Mouse (Mus musculus) layer of hippocampus, adult 6 months (tissue): ENCODE measurements around the gene Ric8a. TPM values are rescaled to one million over a fixed set of nuclear protein-coding genes. Genes with fewer than 3 reads are reported as not detected.

Source experiments
- long read RNA-seq, 2 experiments: library from polyadenylated mRNA; unstranded; transcript quantifications; one replicate each; pipeline ENCODE4 v2.0.0; 2019 to 2020
- polyA plus RNA-seq: library from polyadenylated mRNA; unstranded; fragments of <200 nt; fragmentation: Nextera tagmentation; gene quantifications from 2 replicates; pipeline ENCODE4 v1.2.3, GENCODE M21; 2021

The Ric8a gene
- 52.9 and 59.6 TPM in 2 replicates for polyA plus RNA-seq
- long read RNA-seq, experiment 1, transcript Ric8a-202 (8 exons, 2,272 nt), result minor isoform, 5 of 148 reads
- long read RNA-seq, experiment 1, transcript Ric8a-201 (10 exons, 3,406 nt), result major isoform, 118 of 148 reads
- long read RNA-seq, experiment 1, partial matches to known transcripts, result 11 of 148 reads
- long read RNA-seq, experiment 1, other reads (novel, unspliced or antisense), result 9 of 148 reads
- long read RNA-seq, experiment 2, transcript Ric8a-201 (10 exons, 3,406 nt), result major isoform, 413 of 506 reads
- long read RNA-seq, experiment 2, transcript Ric8a-202 (8 exons, 2,272 nt), result minor isoform, 15 of 506 reads
- long read RNA-seq, experiment 2, partial matches to known transcripts, result 22 of 506 reads
- long read RNA-seq, experiment 2, other reads (novel, unspliced or antisense), result 51 of 506 reads

DNA sequence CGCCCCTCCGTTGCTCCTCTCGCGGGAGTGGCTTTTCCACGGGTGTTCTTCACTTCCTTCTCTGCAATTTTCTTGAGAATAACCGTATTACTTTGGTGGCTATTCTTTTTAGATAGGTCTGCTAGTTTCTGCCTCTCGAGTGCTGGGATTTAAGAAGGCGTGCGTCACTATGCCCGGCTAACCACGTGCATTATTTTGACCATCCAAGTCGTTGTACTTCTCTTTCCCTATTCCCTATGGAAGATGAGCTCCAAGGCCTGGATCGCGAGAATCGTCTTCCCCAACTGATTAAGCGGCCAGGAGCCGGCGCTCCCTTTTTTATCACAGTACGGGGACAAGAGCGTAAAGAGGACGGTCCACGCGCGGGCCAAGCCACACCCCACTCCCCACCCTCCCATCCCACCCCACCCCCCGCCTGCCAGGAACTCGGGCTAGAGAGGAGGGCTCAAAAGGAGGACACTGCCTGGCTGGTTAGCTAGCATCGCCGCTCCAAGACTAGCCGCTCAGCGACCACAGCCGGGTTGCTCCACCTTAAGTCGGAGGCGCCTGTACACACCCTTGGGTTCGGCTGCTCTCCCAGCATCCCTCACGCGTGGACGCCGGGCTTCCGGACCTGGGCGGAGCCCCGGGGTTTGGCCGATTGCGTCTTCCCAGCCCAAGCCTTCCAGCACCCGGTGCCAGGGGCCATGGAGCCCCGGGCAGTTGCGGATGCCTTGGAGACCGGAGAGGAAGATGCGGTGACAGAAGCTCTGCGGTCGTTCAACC lies at the start of gene Ric8a:
TSS of gene Ric8a (plus strand) at position 173 of the 765 bp plus-strand sequence.

GRCm38 (mm10) chr7:140821653-140822329 lies 35.0 kb upstream of the Ric8a start, which contains the start of gene Zfp941:
Zfp941 (minus strand) TSS chr7:140822178.

DNA sequence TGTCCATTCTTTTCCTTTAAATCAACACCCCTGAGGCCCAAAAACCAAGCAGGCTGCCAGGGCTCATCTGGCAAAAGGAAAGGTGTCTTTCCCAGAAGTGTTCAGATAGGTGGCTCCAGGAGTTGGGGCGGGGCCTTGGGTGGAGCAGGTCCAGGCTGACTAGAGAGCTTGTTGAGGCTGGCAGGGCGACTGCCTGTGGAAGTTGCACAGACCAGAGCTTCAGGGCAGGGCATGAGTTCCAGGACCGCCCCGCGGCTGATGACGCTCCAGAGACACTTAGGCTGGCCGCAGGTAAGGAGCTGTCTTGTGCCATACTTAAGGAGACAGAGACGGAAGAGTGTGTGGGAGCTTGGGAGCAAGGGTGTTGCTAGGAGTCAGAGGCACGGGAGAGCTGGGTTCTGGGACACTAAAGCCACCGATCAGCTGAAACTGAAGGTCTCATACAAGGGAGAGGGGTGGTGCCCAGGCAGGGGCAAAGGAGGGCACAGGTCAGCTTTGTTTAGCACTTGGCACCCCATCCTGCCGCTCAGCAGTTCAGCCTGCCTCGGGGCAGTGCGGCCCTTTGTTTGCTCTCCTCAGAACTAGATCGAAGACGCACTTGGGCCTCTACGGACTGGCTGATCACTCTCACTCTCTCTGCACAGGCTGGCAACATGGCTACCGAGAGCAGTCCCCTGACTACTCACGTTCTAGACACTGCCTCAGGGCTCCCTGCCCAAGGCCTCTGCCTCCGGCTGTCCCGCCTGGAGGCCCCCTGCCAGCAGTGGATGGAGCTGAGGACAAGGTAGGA lies 21.6 kb upstream of the Ric8a start, which contains the start of gene Urah:
TSS of gene Urah (plus strand) at position 51 of the 790 bp plus-strand sequence.

DNA sequence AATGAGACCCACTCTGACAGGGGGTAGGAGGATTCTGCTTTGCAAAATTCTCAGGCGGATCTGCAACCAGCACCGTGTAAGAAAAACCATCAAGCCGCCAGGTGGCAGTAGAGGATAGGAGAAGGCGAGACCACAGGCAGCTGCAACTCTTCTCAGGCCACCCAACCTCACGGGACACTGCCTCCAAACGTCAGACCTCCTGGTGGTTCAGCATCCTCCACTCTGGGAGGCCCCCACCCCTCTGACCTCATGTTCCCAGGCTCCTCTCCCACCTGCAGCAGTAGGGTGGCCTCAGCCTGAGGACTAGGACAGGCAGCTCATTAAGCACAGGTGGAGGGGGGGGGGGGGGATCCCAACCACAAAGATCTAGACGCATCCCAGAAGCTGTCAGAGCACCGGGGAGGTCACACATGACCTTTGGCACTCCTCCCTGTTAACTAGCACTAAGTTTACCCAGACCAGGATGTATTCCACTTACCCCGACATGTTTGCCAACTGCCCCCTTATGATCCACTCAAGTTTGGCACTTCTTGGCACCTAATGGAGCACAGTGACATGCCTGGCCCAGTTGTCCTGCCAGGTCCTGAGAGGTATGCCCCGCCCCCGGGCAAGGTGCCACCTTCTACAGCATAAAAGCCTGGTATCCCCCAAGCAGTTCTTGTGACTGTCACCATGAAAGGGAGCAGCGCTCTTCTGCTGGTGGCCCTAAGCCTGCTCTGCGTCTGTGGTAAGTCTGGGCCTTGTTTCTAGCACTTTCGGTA lies 11.7 kb upstream of the Ric8a start, which contains the start of gene Scgb1c1:
TSS of gene Scgb1c1 (plus strand) at position 643 of the 761 bp plus-strand sequence.

DNA sequence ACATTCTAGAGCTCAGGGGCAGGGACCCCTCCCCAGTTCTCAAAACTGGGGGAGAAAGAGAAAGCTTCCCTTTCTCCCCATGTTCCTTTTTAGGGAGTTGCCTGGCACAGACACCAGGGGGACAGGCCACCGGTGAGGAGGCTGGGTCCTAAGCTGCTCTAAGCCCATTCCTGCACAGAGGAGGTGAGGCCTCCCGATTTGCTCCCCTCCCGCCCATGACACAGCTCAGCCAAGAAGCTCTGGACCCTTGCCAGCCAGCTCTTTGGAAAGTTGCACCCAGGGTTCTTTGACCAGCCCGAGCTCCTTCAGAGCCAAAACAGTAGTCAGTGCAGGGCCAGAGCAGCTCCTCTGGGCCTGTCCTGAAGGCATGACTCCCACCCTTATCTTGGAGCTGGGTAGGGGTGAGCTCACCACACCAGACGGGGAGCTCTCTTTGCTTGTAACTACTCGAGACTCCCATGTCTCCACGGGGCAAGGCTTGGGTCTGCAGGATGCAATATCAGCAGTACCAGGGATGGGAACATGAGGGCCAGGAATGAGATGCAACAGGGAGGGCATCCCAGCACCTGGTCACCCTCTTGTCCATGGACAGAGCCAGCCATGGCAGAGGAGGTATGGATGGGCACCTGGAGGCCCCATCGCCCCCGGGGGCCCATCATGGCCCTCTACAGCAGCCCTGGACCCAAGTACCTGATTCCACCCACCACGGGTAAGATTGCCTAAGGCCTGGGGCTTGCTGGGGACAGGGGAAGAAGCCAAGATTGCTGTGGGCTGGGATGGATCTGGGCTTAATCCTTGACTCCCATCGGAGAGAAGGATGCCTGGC lies 8.8 kb upstream of the Ric8a start, which contains the start of gene Odf3:
TSS of gene Odf3 (plus strand) at position 51 of the 826 bp plus-strand sequence.

DNA sequence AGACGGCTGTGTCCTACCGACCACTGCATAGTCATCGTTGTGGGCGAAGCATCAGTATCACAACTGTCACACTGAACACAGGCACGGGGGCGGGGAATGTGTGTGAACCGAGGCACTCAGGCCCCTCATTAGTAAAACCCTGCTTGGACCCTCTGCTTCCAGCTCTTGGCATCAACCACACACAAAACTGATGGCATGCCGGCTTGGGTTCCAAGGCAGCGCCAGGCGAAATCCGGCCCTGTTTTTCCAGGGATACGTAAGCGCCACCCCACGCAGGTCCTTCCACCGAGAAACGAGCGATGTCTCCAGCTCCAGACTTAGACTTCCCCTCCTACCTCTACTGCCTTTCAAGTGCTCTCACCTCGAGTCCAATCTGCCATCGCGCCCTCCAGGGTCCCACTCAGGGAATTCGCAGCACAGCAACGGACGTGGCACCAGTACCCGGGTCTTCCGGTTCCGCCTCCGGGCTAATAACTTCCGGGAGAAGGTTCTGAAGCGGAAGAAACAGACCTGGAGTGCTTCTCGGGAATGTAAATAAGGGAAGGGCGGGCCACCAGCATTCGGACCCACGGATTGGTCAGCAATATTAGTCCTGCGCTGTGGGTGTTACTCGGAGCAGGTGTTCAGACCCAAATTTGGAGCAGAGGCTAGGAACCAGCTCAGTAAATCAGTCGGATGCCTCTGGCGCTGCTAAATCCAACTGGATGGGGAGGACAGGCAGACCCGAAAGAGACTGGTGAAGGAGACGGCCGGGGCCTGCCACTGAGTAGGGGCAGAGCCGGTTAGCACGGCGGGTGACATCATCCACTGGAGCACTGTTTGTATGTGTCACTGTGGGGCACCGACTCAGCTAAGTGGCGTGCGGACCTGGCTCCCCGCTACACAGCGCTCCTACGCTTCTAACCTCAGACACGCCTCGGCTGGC lies 635 bp upstream of the Ric8a start, which contains the start of gene Gm45785:
TSS of gene Gm45785 (minus strand) at position 472 of the 925 bp plus-strand sequence.

DNA sequence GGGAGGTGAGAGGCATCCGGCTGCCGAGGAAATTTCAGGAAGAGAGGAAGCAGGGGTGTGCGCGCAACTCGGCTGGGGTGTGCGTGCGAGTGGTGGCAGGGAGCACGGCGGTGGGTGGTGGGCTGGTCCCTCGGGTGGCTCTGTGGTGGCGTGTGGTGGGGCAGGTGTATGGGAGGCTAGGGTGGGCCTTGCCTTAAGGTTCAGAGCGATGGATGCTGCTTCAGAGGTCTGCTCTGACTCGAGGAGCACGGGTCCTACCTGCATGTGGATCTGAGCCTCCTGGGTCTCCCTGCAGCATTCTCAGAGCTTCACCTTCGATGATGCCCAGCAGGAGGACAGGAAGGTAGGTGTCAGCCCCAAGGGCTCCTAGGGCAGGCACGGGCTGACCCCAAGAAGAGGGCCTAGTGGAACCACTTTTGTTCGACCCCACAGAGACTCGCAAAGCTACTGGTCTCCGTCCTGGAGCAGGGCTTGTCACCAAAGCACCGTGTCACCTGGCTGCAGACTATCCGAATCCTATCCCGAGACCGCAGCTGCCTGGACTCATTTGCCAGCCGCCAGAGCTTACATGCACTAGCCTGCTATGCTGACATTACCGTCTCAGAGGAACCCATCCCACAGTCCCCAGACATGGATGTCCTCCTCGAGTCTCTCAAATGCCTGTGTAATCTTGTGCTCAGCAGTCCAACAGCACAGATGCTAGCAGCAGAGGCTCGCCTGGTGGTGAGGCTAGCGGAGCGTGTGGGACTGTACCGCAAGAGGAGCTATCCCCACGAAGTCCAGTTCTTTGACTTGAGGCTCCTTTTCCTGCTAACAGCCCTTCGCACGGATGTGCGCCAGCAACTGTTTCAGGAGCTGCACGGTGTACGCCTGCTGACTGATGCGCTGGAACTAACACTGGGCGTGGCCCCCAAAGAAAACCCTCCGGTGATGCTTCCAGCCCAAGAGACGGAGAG lies 1.1 kb downstream of the Ric8a start, which contains the start of gene Bet1l:
TSS of gene Bet1l (minus strand) at position 28 of the 956 bp plus-strand sequence.

GRCm38 (mm10) chr7:140881696-140882468 lies 25.1 kb downstream of the Ric8a start, which contains the start of the genes Psmd13 and Sirt3:
Psmd13 (plus strand) TSS chr7:140881968.
Sirt3 (minus strand) TSS chr7:140882309.

DNA sequence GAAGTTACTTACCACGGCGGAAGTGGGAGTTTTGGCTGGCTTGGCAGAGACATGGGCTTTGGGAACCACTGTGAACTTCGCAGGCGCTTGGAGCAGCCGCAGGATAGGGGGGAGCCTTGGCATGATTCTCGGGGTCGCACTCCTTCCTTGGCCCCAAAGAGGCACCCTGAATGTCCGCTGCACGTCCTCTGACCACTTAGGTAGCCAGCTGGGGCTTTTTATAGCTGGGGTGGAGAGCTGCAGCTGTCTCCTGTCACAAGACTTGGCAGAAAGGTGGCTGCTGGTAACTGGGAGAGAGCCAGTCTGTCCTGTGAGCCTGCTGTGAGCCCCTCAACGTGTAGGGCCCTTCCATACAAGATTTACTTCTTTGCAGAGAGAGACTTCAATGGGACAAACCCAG lies 43.5 kb downstream of the Ric8a start, which contains the start of gene Cox8b:
TSS of gene Cox8b (minus strand) at position 227 of the 400 bp plus-strand sequence.

Other genes with a start within 250 kb of the Ric8a start
- not detected in 2 replicates for gene Olfr61, start 228.0 kb upstream of the Ric8a start, polyA plus RNA-seq
- gene Olfr53, start 210.5 kb upstream of the Ric8a start, polyA plus RNA-seq, result 0.10 and 0.18 TPM in 2 replicates
- 0.18 and 0.30 TPM in 2 replicates for gene Olfr539, start 197.0 kb upstream of the Ric8a start, polyA plus RNA-seq
- not detected in 2 replicates for gene Olfr45, start 175.0 kb upstream of the Ric8a start, polyA plus RNA-seq
- not detected in 2 replicates for gene Olfr541, start 159.7 kb upstream of the Ric8a start, polyA plus RNA-seq
- gene Cyp2e1, start 93.2 kb upstream of the Ric8a start, polyA plus RNA-seq, result 0.65 and 1.8 TPM in 2 replicates
- gene Syce1, start 69.1 kb upstream of the Ric8a start, polyA plus RNA-seq, result 0.24 and 0.28 TPM in 2 replicates
- 7.7 and 10.6 TPM in 2 replicates for gene Zfp941, start 34.8 kb upstream of the Ric8a start, polyA plus RNA-seq
- gene Urah, start 21.9 kb upstream of the Ric8a start, polyA plus RNA-seq, result 2.4 and 3.5 TPM in 2 replicates
- 0.82 TPM in 1 of 2 replicates, not detected in the other for gene Scgb1c1, start 11.4 kb upstream of the Ric8a start, polyA plus RNA-seq
- gene Odf3, start 9.2 kb upstream of the Ric8a start, polyA plus RNA-seq, result not detected in 2 replicates
- 3.0 TPM in 1 of 2 replicates, not detected in the other for gene Gm45785, start 626 bp upstream of the Ric8a start, polyA plus RNA-seq
- gene Bet1l, start 620 bp downstream of the Ric8a start, polyA plus RNA-seq, result 72.6 and 88.5 TPM in 2 replicates
- 96.9 and 105 TPM in 2 replicates for gene Psmd13, start 25.0 kb downstream of the Ric8a start, polyA plus RNA-seq
- gene Sirt3, start 25.4 kb downstream of the Ric8a start, polyA plus RNA-seq, result 114 and 117 TPM in 2 replicates
- gene Cox8b, start 43.5 kb downstream of the Ric8a start, polyA plus RNA-seq, result 2.6 and 126 TPM in 2 replicates
- 0.16 and 0.31 TPM in 2 replicates for gene Nlrp6, start 63.9 kb downstream of the Ric8a start, polyA plus RNA-seq
- gene Pgghg, start 84.4 kb downstream of the Ric8a start, polyA plus RNA-seq, result 1.6 and 2.2 TPM in 2 replicates
- not detected in 2 replicates for gene Ifitm5, start 93.3 kb downstream of the Ric8a start, polyA plus RNA-seq
- not detected in 2 replicates for gene Gm45717, start 99.0 kb downstream of the Ric8a start, polyA plus RNA-seq
- 51.2 and 53.5 TPM in 2 replicates for gene Ifitm2, start 99.0 kb downstream of the Ric8a start, polyA plus RNA-seq
- gene Ifitm1, start 110.3 kb downstream of the Ric8a start, polyA plus RNA-seq, result 4.4 and 5.5 TPM in 2 replicates
- gene Ifitm3, start 153.8 kb downstream of the Ric8a start, polyA plus RNA-seq, result 59.4 and 78.8 TPM in 2 replicates
- 0.31 TPM in 1 of 2 replicates, not detected in the other for gene Ifitm6, start 161.0 kb downstream of the Ric8a start, polyA plus RNA-seq
- gene Gm17387, start 172.2 kb downstream of the Ric8a start, polyA plus RNA-seq, result not detected in 2 replicates
- 16.5 and 19.8 TPM in 2 replicates for gene B4galnt4, start 204.1 kb downstream of the Ric8a start, polyA plus RNA-seq
- 0.25 and 0.46 TPM in 2 replicates for gene Pkp3, start 221.3 kb downstream of the Ric8a start, polyA plus RNA-seq
- 1.5 and 1.6 TPM in 2 replicates for gene Sigirr, start 243.6 kb downstream of the Ric8a start, polyA plus RNA-seq